In genomic region chr17:31790280-31791063, GRCm38 (mm10) we compare ENCODE assay signal across 8 mouse cellular contexts.
DNase-seq lines count a peak whose midpoint lies in the region; ATAC-seq and TF ChIP-seq lines count a peak whose summit lies in the region.

No protein-coding gene starts in this region.

- no peaks in the 10 kb centered on the region for H3K9me3 ChIP-seq in forebrain, postnatal 0 days (ENCODE audit: low read length)
- H3K9me3 ChIP-seq in hindbrain, embryonic 10.5 days, result no peaks in the 10 kb centered on the region

- H3K27me3 ChIP-seq in forebrain, postnatal 0 days (ENCODE audit: insufficient read depth, low read length), result no peaks in the 10 kb centered on the region
- peaks cover 22% of the 10 kb centered on the region; the same call in 1 of the 2 replicates for H3K27me3 ChIP-seq in hindbrain, embryonic 10.5 days (ENCODE audit: insufficient read depth, poor library complexity, severe bottlenecking)

- peak; percentile 40 for DNase-seq in 3134 (ENCODE audit: extremely low read depth, insufficient read length, low spot score)
- DNase-seq in adrenal gland, adult 18-20 months (ENCODE audit: low spot score in 2 of 2), result peak; percentile 47 to 55
- DNase-seq in forebrain, postnatal 0 days, result peak; percentile 75
- peak; percentile 69 for DNase-seq in hindbrain, embryonic 10.5 days (ENCODE audit: low spot score)
- DNase-seq in layer of hippocampus, adult 9-11 months, result peak; percentile 59
- peak; percentile 70 for DNase-seq in lung, postnatal 25 days (ENCODE audit: low spot score)
- DNase-seq in right cerebral cortex, postnatal 10 days (ENCODE audit: low spot score in 2 of 2), result peak; percentile 61 to 65
- DNase-seq in ovary, adult 18-20 months (ENCODE audit: low spot score), result no peak

- H3K4me1 ChIP-seq in forebrain, postnatal 0 days (ENCODE audit: insufficient read depth), result peaks cover 19% of the 10 kb centered on the region
- peaks cover 61% of the 10 kb centered on the region for H3K4me1 ChIP-seq in hindbrain, embryonic 10.5 days (replicated peaks)

- H3K4me2 ChIP-seq in forebrain, postnatal 0 days (ENCODE audit: low read depth), result peak overlapping the region; percentile 17

- 5% methylated on average over 22 of the region's 22 CpGs for WGBS in forebrain, postnatal 0 days
- whole genome bisulfite sequencing in hindbrain, embryonic 10.5 days, result 7% methylated on average over 22 of the region's 22 CpGs

- H3K9ac ChIP-seq in forebrain, postnatal 0 days, result peak overlapping the region; percentile 22

- peak overlapping the region; percentile 69 for H3K27ac ChIP-seq in forebrain, postnatal 0 days (ENCODE audit: low read depth, low read length)
- peak overlapping the region; percentile 87 for H3K27ac ChIP-seq in hindbrain, embryonic 10.5 days

- no peak for TF ChIP-seq CTCF in forebrain, postnatal 0 days (IDR thresholded peaks at IDR 0.05; ENCODE audit: low read depth)

- no peak overlapping the region for H3K4me3 ChIP-seq in forebrain, postnatal 0 days (ENCODE audit: low read depth, low read length)
- H3K4me3 ChIP-seq in hindbrain, embryonic 10.5 days, result peak overlapping the region; percentile 35

- H3K36me3 ChIP-seq in forebrain, postnatal 0 days (ENCODE audit: insufficient read depth), result no peaks in the 10 kb centered on the region
- H3K36me3 ChIP-seq in hindbrain, embryonic 10.5 days, result no peaks in the 10 kb centered on the region

- peak; percentile 77 for ATAC-seq in forebrain, postnatal 0 days
